Mouse (Mus musculus) olfactory bulb, adult 2 months (tissue): ENCODE measurements around the gene Dync1li2.

Experiments
- CTCF ChIP-seq: fragments of 200-500 bp; IDR thresholded peaks from 2 replicates; pipeline ENCODE4 v1.5.1; 2012; ENCODE audit warnings: low read depth, mild to moderate bottlenecking, low read length, moderate library complexity; ENCODE audit not compliant: insufficient read depth
- POLR2A ChIP-seq: fragments of 200-500 bp; IDR thresholded peaks from 2 replicates; pipeline ENCODE4 v1.6.1; 2012; ENCODE audit warnings: mild to moderate bottlenecking, low read depth, low read length, moderate library complexity; ENCODE audit not compliant: insufficient read depth

- no peak for TF ChIP-seq POLR2A
- no peak for TF ChIP-seq CTCF
Measured at GRCm38 (mm10) chr8:104387501-104387900, 55.3 kb downstream of the Dync1li2 start.
